24 mouse cellular contexts compared by ENCODE assay signal in genomic region chr11:65706784-65707183, GRCm38 (mm10).
A peak's percentile ranks its signal among the peaks of the same experiment; 100 is the strongest.
DNase-seq lines count a peak whose midpoint lies in the region; ATAC-seq and TF ChIP-seq lines count a peak whose summit lies in the region.
"Had no signal": no experiment of that assay in that cellular context is flagged by ENCODE, and none has a peak within 500 bp of the region (broad histone marks: within the 10 kb centered on the region; RNA-seq: fewer than 3 reads in every experiment).

No protein-coding gene starts in this region.

- ATAC-seq in megakaryocyte-erythroid progenitor cell, adult 5-6 weeks (replicated peaks; ENCODE audit: low FRiP score, low TSS enrichment, poor library complexity, severe bottlenecking) = no peak
- no peak for ATAC-seq in granulocyte monocyte progenitor cell, adult 5-6 weeks (replicated peaks; ENCODE audit: poor library complexity, severe bottlenecking)
- ATAC-seq: forebrain, postnatal 0 days; hindbrain, postnatal 0 days; intestine, embryonic 15.5 days; midbrain, embryonic 13.5 days; Patski had no signal

- H3K4me3 ChIP-seq in gastrocnemius, adult 2 months = no peak overlapping the region
- H3K4me3 ChIP-seq: erythroblast, embryonic 14.5 days; heart, embryonic 10.5 days; heart, embryonic 15.5 days; intestine, embryonic 15.5 days; limb, embryonic 13.5 days; lung, embryonic 15.5 days; megakaryocyte, embryonic 14.5 days; midbrain, embryonic 13.5 days; neural tube, embryonic 13.5 days had no signal

- no peak overlapping the region for H3K27ac ChIP-seq in gastrocnemius, adult 2 months
- H3K27ac ChIP-seq: heart, embryonic 10.5 days; heart, embryonic 15.5 days; hindbrain, postnatal 0 days; intestine, embryonic 15.5 days; limb, embryonic 13.5 days; lung, embryonic 15.5 days; midbrain, embryonic 13.5 days; neural tube, embryonic 13.5 days had no signal

- peak; percentile 51 for DNase-seq in gastrocnemius, adult 2 months
- DNase-seq in gastrocnemius, postnatal 4 days (ENCODE audit: low spot score in 2 of 2) = no peak
- DNase-seq in cerebellum, adult 11-12 months = peak; percentile 46
- DNase-seq in cerebellum, adult 9-11 months = peak; percentile 59
- DNase-seq in skeletal muscle tissue, adult 2 months (ENCODE audit: low read depth, low spot score) = peak; percentile 26
- DNase-seq: adrenal gland, postnatal 10 days; forebrain, postnatal 0 days; heart, adult 11 months; kidney, adult 9 months; kidney, postnatal 14 days; right cerebral cortex, postnatal 4 days had no signal

- intact Hi-C loops in gastrocnemius, adult 2 months (cut with DNase I) = no loop called here

- TF ChIP-seq CTCF in gastrocnemius, adult 2 months (IDR thresholded peaks at IDR 0.05) = no peak

Comparison
In these comparisons a context has a peak if more than half of its experiments do, and no peak if none do; other contexts are left out.
1. DNase-seq: peak in gastrocnemius, adult 2 months (single experiment), cerebellum, adult 11-12 months (single experiment), cerebellum, adult 9-11 months (single experiment) and skeletal muscle tissue, adult 2 months (single experiment); none in gastrocnemius, postnatal 4 days (0 of 2).